Mouse (Mus musculus) layer of hippocampus, postnatal 10 days (tissue): Measurements from ENCODE around the gene Uhrf2. TPM values are rescaled to one million over a fixed set of nuclear protein-coding genes. Genes with fewer than 3 reads are reported as not detected.
"Not testable (repeated sequence)": the region's sequence is repeated elsewhere in the genome, so short reads cannot be mapped to it uniquely, and the experiment has no call there.

Source experiments
- DNase-seq, 2 experiments: peaks; one replicate each; pipeline ENCODE4 v3.0.0; 2021; ENCODE audit warnings: low spot score in 2 of 2
- long read RNA-seq: library from polyadenylated mRNA; stranded (forward); transcript quantifications from one replicate; pipeline ENCODE4 v2.0.0, GENCODE M21; 2023
- total RNA-seq, 2 experiments: library from RNA; stranded (reverse); gene quantifications; 2 replicates each; pipeline ENCODE4 v1.2.3; 2021

Uhrf2 gene
- 10 to 100 TPM; 49.9 to 50.2 TPM for total RNA-seq
- long read RNA-seq, transcript Uhrf2-201 (16 exons, 3,536 nt) = major isoform, 7 of 28 reads
- long read RNA-seq, partial matches to known transcripts = 6 of 28 reads
- long read RNA-seq, other reads (novel, unspliced or antisense) = 15 of 28 reads

GRCm38 (mm10) chr19:30029894-30030635 lies at the start of gene Uhrf2:
TSS of gene Uhrf2 (plus strand) at chr19:30030513.
- DNase-seq = peak; percentile 95 to 96

GRCm38 (mm10) chr19:29984208-29985005 lies 45.9 kb upstream of the Uhrf2 start:
- DNase-seq = no peak

GRCm38 (mm10) chr19:29986464-29987091 lies 43.7 kb upstream of the Uhrf2 start:
- no peak for DNase-seq

- DNase-seq = peak; percentile 11 to 17
Observed at GRCm38 (mm10) chr19:30000406-30001365, 29.6 kb upstream of the Uhrf2 start.

GRCm38 (mm10) chr19:30001550-30001949 lies 28.8 kb upstream of the Uhrf2 start:
- no peak for DNase-seq

GRCm38 (mm10) chr19:30003621-30004020 lies 26.7 kb upstream of the Uhrf2 start, which contains the start of gene Trpd52l3:
TSS of gene Trpd52l3 (plus strand) at chr19:30003790.
- no peak for DNase-seq

- DNase-seq = no peak
Observed at GRCm38 (mm10) chr19:30006371-30006770, 23.9 kb upstream of the Uhrf2 start.

- no peak for DNase-seq
Observed at GRCm38 (mm10) chr19:30010520-30011296, 19.6 kb upstream of the Uhrf2 start.

GRCm38 (mm10) chr19:30014331-30014730 lies 16.0 kb upstream of the Uhrf2 start:
- DNase-seq = no peak

- no peak for DNase-seq
Observed at GRCm38 (mm10) chr19:30016156-30016555, 14.2 kb upstream of the Uhrf2 start.

- DNase-seq = not testable (repeated sequence)
Observed at GRCm38 (mm10) chr19:30023419-30023818, 6.9 kb upstream of the Uhrf2 start.

- DNase-seq = no peak
Observed at GRCm38 (mm10) chr19:30029002-30029710, 1.2 kb upstream of the Uhrf2 start.

- DNase-seq = peak; percentile 16 to 31
Observed at GRCm38 (mm10) chr19:30030636-30031467, 539 bp downstream of the Uhrf2 start.

- no peak for DNase-seq
Observed at GRCm38 (mm10) chr19:30031468-30031931, 1.2 kb downstream of the Uhrf2 start.

- DNase-seq = no peak
Observed at GRCm38 (mm10) chr19:30032206-30032605, 1.9 kb downstream of the Uhrf2 start.

- DNase-seq = no peak
Observed at GRCm38 (mm10) chr19:30035361-30035760, 5.0 kb downstream of the Uhrf2 start.

- no peak for DNase-seq
Observed at GRCm38 (mm10) chr19:30043691-30044090, 13.4 kb downstream of the Uhrf2 start.

GRCm38 (mm10) chr19:30044630-30045029 lies 14.3 kb downstream of the Uhrf2 start:
- no peak for DNase-seq
